Mouse (Mus musculus) cortical plate, adult 2 months (tissue): ENCODE measurements at regions not wholly inside any gene's neighbourhood (a gene's known extent, or its start where the extent isn't known, plus 50 kb on each side); places are given as distances from the start of the nearest gene placed in this dataset.

Experiments used
- CTCF ChIP-seq: fragments of 200-500 bp; IDR thresholded peaks from 2 replicates; pipeline ENCODE4 v1.5.1; 2011; ENCODE audit warnings: mild to moderate bottlenecking, control low read depth, low read length; ENCODE audit not compliant: insufficient read depth; ENCODE audit errors: extremely low read depth
- POLR2A ChIP-seq: fragments of 200-500 bp; IDR thresholded peaks from 2 replicates; pipeline ENCODE4 v1.6.1; 2011; ENCODE audit warnings: mild to moderate bottlenecking, low read length, control low read depth; ENCODE audit not compliant: insufficient read depth; ENCODE audit errors: extremely low read depth

DNA sequence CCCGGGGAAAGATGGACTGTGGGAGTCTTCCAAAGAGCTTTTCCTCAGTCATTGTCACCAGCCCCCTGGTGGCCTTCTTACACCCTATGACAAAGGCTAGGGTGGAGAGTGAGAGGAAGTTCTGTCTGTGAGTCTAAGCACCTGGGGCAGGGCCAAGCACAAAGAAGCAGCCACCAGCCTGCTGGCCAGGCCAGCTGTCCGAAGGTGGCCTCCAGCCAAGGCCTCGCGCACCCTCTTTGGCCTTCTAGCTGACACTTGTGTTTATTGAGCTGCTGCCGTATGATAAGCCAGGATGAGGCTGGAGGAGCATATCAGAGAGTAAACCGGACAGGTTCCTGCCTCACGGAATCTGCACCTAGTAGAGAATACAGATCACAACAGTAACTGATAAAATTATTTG lies 99.0 kb upstream of the Cacna1e start:
- TF ChIP-seq POLR2A (no peak), CTCF (no peak)
